Mouse (Mus musculus) embryonic fibroblast, embryonic 13.5 days (primary cell): ENCODE results near the gene Auts2.

Source experiments
- CTCF ChIP-seq: IDR thresholded peaks from 2 replicates; pipeline ENCODE4 v1.5.1; 2011; ENCODE audit warnings: mild to moderate bottlenecking, control low read depth, low read length, moderate library complexity, borderline replicate concordance; ENCODE audit not compliant: insufficient read depth
- POLR2A ChIP-seq: IDR thresholded peaks from 2 replicates; pipeline ENCODE4 v1.6.1; 2011; ENCODE audit warnings: low read depth, mild to moderate bottlenecking, control low read depth, low read length, moderate library complexity

GRCm38 (mm10) chr5:131643176-131644174, 899.7 kb downstream of the Auts2 start:
- TF ChIP-seq CTCF (no peak), POLR2A (no peak)
